Mouse (Mus musculus) forebrain, embryonic 11.5 days (tissue): Measurements from ENCODE around the gene Zfp810. TPM values are rescaled to one million over a fixed set of nuclear protein-coding genes. Genes with fewer than 3 reads are reported as not detected.

Experiments
- ATAC-seq: fragments of 200-750 bp; cut with Nextera tagmentation; replicated peaks from 2 replicates; pipeline ENCODE4 v1.8.0; 2017; ENCODE audit warnings: moderate TSS enrichment; ENCODE audit not compliant: low FRiP score
- DNase-seq: peaks from one replicate; pipeline ENCODE4 v3.0.0-alpha.2; 2017; ENCODE audit warnings: low spot score
- H3K27ac ChIP-seq: fragments of 300-500 bp; sonication (generic); 2 replicates; pipeline ENCODE4 v1.5.1; 2014; ENCODE audit warnings: low read depth, low read length
- H3K27me3 ChIP-seq: fragments of 300-500 bp; sonication (generic); 2 replicates; pipeline ENCODE4 v1.6.1; 2014; ENCODE audit warnings: mild to moderate bottlenecking, low read length, mixed read lengths; ENCODE audit not compliant: control insufficient read depth, insufficient read depth
- H3K36me3 ChIP-seq: fragments of 300-500 bp; sonication (generic); 2 replicates; pipeline ENCODE4 v1.6.1; 2014; ENCODE audit warnings: mild to moderate bottlenecking, low read length, moderate library complexity, mixed read lengths; ENCODE audit not compliant: control insufficient read depth, insufficient read depth
- H3K4me1 ChIP-seq: fragments of 300-500 bp; sonication (generic); replicated peaks from 2 replicates; pipeline ENCODE4 v1.6.1; 2014; ENCODE audit warnings: low read length, mixed read lengths; ENCODE audit not compliant: control insufficient read depth, insufficient read depth
- H3K4me2 ChIP-seq: fragments of 300-500 bp; sonication (generic); 2 replicates; pipeline ENCODE4 v1.6.1; 2014; ENCODE audit warnings: low read depth, mild to moderate bottlenecking, low read length, moderate library complexity, mixed read lengths; ENCODE audit not compliant: severe bottlenecking
- H3K4me3 ChIP-seq: fragments of 300-500 bp; sonication (generic); 2 replicates; pipeline ENCODE4 v1.5.1; 2014; ENCODE audit warnings: low read depth, low read length
- H3K9ac ChIP-seq: fragments of 300-500 bp; sonication (generic); 2 replicates; pipeline ENCODE4 v1.6.1; 2014; ENCODE audit warnings: low read length
- H3K9me3 ChIP-seq: fragments of 300-500 bp; sonication (generic); 2 replicates; pipeline ENCODE4 v1.6.1; 2016; ENCODE audit warnings: low read length, mixed read lengths; ENCODE audit not compliant: control insufficient read depth
- WGBS: fragments of 180-500 bp; shearing (Covaris S2); extraction: QIAGEN DNeasy Blood & Tissue Kit; methylation state at CpG from one replicate; pipeline ENCODE4 v1.1.7; 2014; 5-methylcytosine and 5-hydroxymethylcytosine counted together
- polyA plus RNA-seq: library from polyadenylated mRNA; unstranded; fragments of >200 nt; fragmentation: Nextera tagmentation; extraction: Ambion mirVana; gene quantifications from 2 replicates; pipeline ENCODE4 v1.2.1, GENCODE M21; 2014

Zfp810 gene
- polyA plus RNA-seq, 1 experiment from 2014 or later = 33.4 TPM

GRCm38 (mm10) chr9:22302199-22302598, 5.2 kb downstream of the Zfp810 start:
- H3K27ac ChIP-seq = no peak overlapping the region
- H3K9me3 ChIP-seq = peaks cover 4% of the 10 kb centered on the region
- peaks cover 19% of the 10 kb centered on the region for H3K36me3 ChIP-seq
- no peak overlapping the region for H3K4me3 ChIP-seq
- H3K4me1 ChIP-seq = peaks cover 7% of the 10 kb centered on the region; the same call in 1 of the 2 replicates
- no peaks in the 10 kb centered on the region for H3K27me3 ChIP-seq
- WGBS = 83% methylated on average over 1 of the region's 1 CpGs
- no peak overlapping the region for H3K9ac ChIP-seq
- ATAC-seq = no peak
- DNase-seq = no peak
- no peak overlapping the region for H3K4me2 ChIP-seq

GRCm38 (mm10) chr9:22278733-22279132, 28.7 kb downstream of the Zfp810 start:
- ATAC-seq (no peak), DNase-seq (no peak)
- H3K4me1 ChIP-seq = no peaks in the 10 kb centered on the region
- WGBS = 97% methylated on average over 4 of the region's 4 CpGs
- no peak overlapping the region for H3K4me2 ChIP-seq
- H3K36me3 ChIP-seq = peaks cover 64% of the 10 kb centered on the region
- H3K4me3 ChIP-seq = no peak overlapping the region
- H3K9me3 ChIP-seq = peaks cover 40% of the 10 kb centered on the region
- H3K27ac ChIP-seq = no peak overlapping the region
- H3K27me3 ChIP-seq = no peaks in the 10 kb centered on the region
- no peak overlapping the region for H3K9ac ChIP-seq

GRCm38 (mm10) chr9:22268886-22269285, 38.6 kb downstream of the Zfp810 start:
- ATAC-seq = no peak

GRCm38 (mm10) chr9:22262611-22263010, 44.8 kb downstream of the Zfp810 start:
- 87% methylated on average over 10 of the region's 10 CpGs for WGBS

More at GRCm38 (mm10) chr9:22268886-22269285, 38.6 kb downstream of the Zfp810 start:
- H3K36me3 ChIP-seq = no peaks in the 10 kb centered on the region
- 97% methylated on average over 1 of the region's 1 CpGs for WGBS
- H3K9me3 ChIP-seq = no peaks in the 10 kb centered on the region; the same call in 1 of the 2 replicates
- H3K27ac ChIP-seq = no peak overlapping the region
- H3K4me2 ChIP-seq = no peak overlapping the region
- no peaks in the 10 kb centered on the region for H3K4me1 ChIP-seq
- H3K9ac ChIP-seq = no peak overlapping the region
- no peaks in the 10 kb centered on the region for H3K27me3 ChIP-seq
- DNase-seq = no peak
- no peak overlapping the region for H3K4me3 ChIP-seq

GRCm38 (mm10) chr9:22261594-22261993, 45.9 kb downstream of the Zfp810 start:
- Histone ChIP-seq H3K9me3 (no peaks in the 10 kb centered on the region; the same call in 1 of the 2 replicates), H3K36me3 (peaks cover 3% of the 10 kb centered on the region; the same call in 1 of the 2 replicates), H3K9ac (no peak overlapping the region), H3K4me1 (no peaks in the 10 kb centered on the region), H3K27ac (no peak overlapping the region), H3K4me2 (no peak overlapping the region), H3K4me3 (no peak overlapping the region), H3K27me3 (no peaks in the 10 kb centered on the region)
- ATAC-seq (no peak), DNase-seq (no peak)
- WGBS = 82% methylated on average over 1 of the region's 1 CpGs

More at GRCm38 (mm10) chr9:22262611-22263010, 44.8 kb downstream of the Zfp810 start:
- no peak overlapping the region for H3K9ac ChIP-seq
- H3K9me3 ChIP-seq = no peaks in the 10 kb centered on the region; the same call in 1 of the 2 replicates
- DNase-seq = no peak
- peaks cover 3% of the 10 kb centered on the region; the same call in 1 of the 2 replicates for H3K36me3 ChIP-seq
- H3K4me1 ChIP-seq = no peaks in the 10 kb centered on the region
- no peak for ATAC-seq
- H3K27ac ChIP-seq = no peak overlapping the region
- H3K4me3 ChIP-seq = no peak overlapping the region
- H3K27me3 ChIP-seq = no peaks in the 10 kb centered on the region
- H3K4me2 ChIP-seq = no peak overlapping the region

- Histone ChIP-seq H3K9me3 (peaks cover 6% of the 10 kb centered on the region), H3K4me3 (peak overlapping the region; percentile 66), H3K36me3 (peaks cover 7% of the 10 kb centered on the region), H3K4me2 (peak overlapping the region; percentile 75), H3K4me1 (no peaks in the 10 kb centered on the region), H3K27ac (no peak overlapping the region), H3K9ac (peak overlapping the region; percentile 91), H3K27me3 (no peaks in the 10 kb centered on the region)
- 29% methylated on average over 3 of the region's 3 CpGs for WGBS
- DNase-seq = no peak
- no peak; the same call in 1 of the 2 replicates for ATAC-seq
These were observed 47.4 kb downstream of the Zfp810 start for GRCm38 (mm10) chr9:22260092-22260422.

GRCm38 (mm10) chr9:22259184-22260091, 48.0 kb downstream of the Zfp810 start, which contains the start of gene Zfp599:
Gene Zfp599, minus strand, starts transcription at chr9:22259895.
- 2% methylated on average over 35 of the region's 35 CpGs for WGBS
- H3K27ac ChIP-seq = no peak within 1 kb of the TSS
- ATAC-seq = peak; percentile 93

GRCm38 (mm10) chr9:22258784-22259183, 48.7 kb downstream of the Zfp810 start:
- Histone ChIP-seq H3K4me2 (peak overlapping the region; percentile 75), H3K9me3 (peaks cover 6% of the 10 kb centered on the region), H3K36me3 (peaks cover 11% of the 10 kb centered on the region), H3K27me3 (no peaks in the 10 kb centered on the region), H3K4me1 (no peaks in the 10 kb centered on the region), H3K4me3 (peak overlapping the region; percentile 66), H3K9ac (peak overlapping the region; percentile 91), H3K27ac (no peak overlapping the region)
- ATAC-seq = no peak
- WGBS = 85% methylated on average over 8 of the region's 8 CpGs
- no peak for DNase-seq

More at GRCm38 (mm10) chr9:22259184-22260091, 48.0 kb downstream of the Zfp810 start, which contains the start of gene Zfp599:
- peaks cover 7% of the 10 kb centered on the region for H3K36me3 ChIP-seq
- peak; percentile 74 for DNase-seq
- peak within 1 kb of the TSS; percentile 75 for H3K4me2 ChIP-seq
- peaks cover 6% of the 10 kb centered on the region for H3K9me3 ChIP-seq
- peak within 1 kb of the TSS; percentile 91 for H3K9ac ChIP-seq
- H3K4me1 ChIP-seq = no peaks in the 10 kb centered on the region
- no peaks in the 10 kb centered on the region for H3K27me3 ChIP-seq
- peak within 1 kb of the TSS; percentile 66 for H3K4me3 ChIP-seq
